Mouse (Mus musculus): ENCODE results near the gene Irf2bp2. TPM values are rescaled to one million over a fixed set of nuclear protein-coding genes. Genes with fewer than 3 reads are reported as not detected.

Irf2bp2 gene
- total RNA-seq, 2 experiments from 2014 or later: 33.8 to 49.6 TPM

DNA sequence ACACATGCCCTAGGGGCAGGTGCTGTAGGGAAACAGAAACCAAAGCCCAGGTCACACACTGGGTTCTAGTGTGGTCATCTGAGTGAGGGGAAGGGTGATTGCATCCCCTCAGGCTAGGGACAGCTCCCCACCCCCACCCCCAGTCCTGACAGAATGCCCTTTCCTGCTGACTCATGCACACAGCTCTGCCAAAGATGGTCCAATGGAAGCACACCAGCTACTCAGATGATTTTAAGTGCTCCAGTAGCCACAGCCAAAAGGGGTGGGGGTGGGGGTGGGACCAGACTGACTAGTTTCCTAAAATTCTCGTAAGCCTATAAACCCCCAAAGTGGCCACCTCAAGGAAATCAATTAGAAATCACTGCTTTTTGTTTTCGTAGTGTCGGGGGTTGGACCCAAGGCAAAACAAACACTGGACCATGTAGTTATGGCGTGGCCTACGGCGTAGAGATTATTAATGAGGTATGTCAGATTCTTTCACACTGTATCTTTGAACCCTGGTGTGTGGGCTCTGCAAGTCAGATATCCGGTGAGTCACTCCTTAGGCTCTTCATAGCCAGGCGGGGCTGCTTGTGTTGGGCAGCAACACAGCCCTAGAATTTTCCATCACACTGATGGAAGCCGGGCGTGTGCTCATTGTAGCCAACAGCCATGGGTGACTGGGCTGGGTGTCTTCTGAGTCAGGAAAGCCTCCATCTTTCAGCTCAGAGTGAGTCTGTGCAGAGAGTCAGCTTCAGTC, 54.3 kb downstream of the Irf2bp2 start:
- peak; percentile 48 for DNase-seq (ENCODE audit: low spot score)

DNA sequence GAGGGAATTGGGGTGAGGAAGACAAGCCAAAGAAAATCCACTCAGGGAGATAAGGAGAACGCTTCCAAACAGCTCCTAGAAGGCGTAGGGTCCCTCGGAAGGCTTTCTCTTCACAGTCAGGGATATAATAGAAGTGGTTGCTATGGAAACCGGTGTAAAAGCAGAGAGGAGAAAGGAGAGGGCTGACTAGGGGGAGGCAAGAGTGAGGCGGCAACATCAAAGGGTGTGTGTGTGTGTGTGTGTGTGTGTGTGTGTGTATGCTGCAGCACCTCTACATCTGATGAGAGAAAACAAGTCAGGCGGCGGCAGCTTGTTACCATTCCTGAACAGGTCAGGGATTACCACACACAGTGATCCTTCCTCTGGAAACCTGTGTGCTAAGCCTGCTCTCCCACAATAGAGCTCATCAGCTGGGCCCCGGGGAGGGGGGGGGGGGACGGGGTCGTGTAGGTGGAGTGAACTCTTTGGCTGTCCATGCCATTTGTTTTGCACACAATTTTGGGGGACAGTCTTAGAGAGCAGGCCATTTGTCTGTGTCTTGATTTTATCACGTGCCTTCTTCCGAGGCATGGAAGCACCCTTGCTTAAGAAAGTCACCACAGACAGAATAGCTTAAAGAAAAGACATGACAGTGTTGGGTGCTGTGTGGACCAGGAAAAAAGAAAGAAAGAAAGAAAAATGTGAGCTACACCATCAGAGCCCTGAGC, 55.0 kb downstream of the Irf2bp2 start:
- DNase-seq (ENCODE audit: low spot score): no peak

Other genes with a start within 250 kb of the Irf2bp2 start
- gene Coa6, start 171.5 kb downstream of the Irf2bp2 start, total RNA-seq (2021): 10 to 100 TPM; 20.8 to 23.0 TPM
- 1 to 10 TPM; 4.3 to 5.5 TPM for gene Tarbp1, start 118.9 kb downstream of the Irf2bp2 start, total RNA-seq (2021)

All from gastrocnemius, adult 18-20 months (tissue).